Mouse (Mus musculus) forebrain, embryonic 14.5 days (tissue): ENCODE results near the gene Adamtsl3. TPM values are rescaled to one million over a fixed set of nuclear protein-coding genes. Genes with fewer than 3 reads are reported as not detected.

Source experiments
- ATAC-seq: fragments of 200-750 bp; cut with Nextera tagmentation; 2 replicates; pipeline ENCODE4 v1.8.0; 2017; ENCODE audit warnings: mild to moderate bottlenecking, moderate library complexity
- DNase-seq: peaks from one replicate; pipeline ENCODE4 v3.0.0-alpha.2; 2015; ENCODE audit warnings: low spot score
- H3K27ac ChIP-seq: fragments of 300-500 bp; sonication (generic); 2 replicates; pipeline ENCODE4 v1.5.1; 2014; ENCODE audit warnings: low read depth, mild to moderate bottlenecking, control low read depth, low read length, moderate library complexity
- H3K27me3 ChIP-seq: fragments of 300-500 bp; sonication (generic); replicated peaks from 2 replicates; pipeline ENCODE4 v1.6.1; 2014; ENCODE audit warnings: low read length, control low read depth, mixed read lengths; ENCODE audit not compliant: control insufficient read depth, insufficient read depth
- H3K36me3 ChIP-seq: fragments of 300-500 bp; sonication (generic); 2 replicates; pipeline ENCODE4 v1.6.1; 2014; ENCODE audit warnings: low read length, control low read depth; ENCODE audit not compliant: control insufficient read depth, insufficient read depth
- H3K4me1 ChIP-seq: fragments of 300-500 bp; sonication (generic); 2 replicates; pipeline ENCODE4 v1.6.1; 2014; ENCODE audit warnings: antibody characterized with exemption, low read length, control low read depth; ENCODE audit not compliant: control insufficient read depth, insufficient read depth
- H3K4me2 ChIP-seq: fragments of 300-500 bp; sonication (generic); 2 replicates; pipeline ENCODE4 v1.6.1; 2014; ENCODE audit warnings: mild to moderate bottlenecking, control low read depth, low read length
- H3K4me3 ChIP-seq: fragments of 300-500 bp; sonication (generic); 2 replicates; pipeline ENCODE4 v1.5.1; 2014; ENCODE audit warnings: low read depth, low read length, control low read depth
- H3K9ac ChIP-seq: fragments of 300-500 bp; sonication (generic); 2 replicates; pipeline ENCODE4 v1.6.1; 2014; ENCODE audit warnings: mild to moderate bottlenecking, low read length, control low read depth, moderate library complexity
- H3K9me3 ChIP-seq: fragments of 300-500 bp; sonication (generic); replicated peaks from 2 replicates; pipeline ENCODE4 v1.6.1; 2016; ENCODE audit warnings: low read length, control low read depth, mixed read lengths; ENCODE audit not compliant: control insufficient read depth
- WGBS: fragments of 180-500 bp; shearing (Covaris S2); extraction: QIAGEN DNeasy Blood & Tissue Kit; methylation state at CpG from one replicate; pipeline ENCODE4 v1.1.7; 2014; 5-methylcytosine and 5-hydroxymethylcytosine counted together
- polyA plus RNA-seq: library from polyadenylated mRNA; unstranded; fragments of >200 nt; fragmentation: Nextera tagmentation; extraction: Ambion mirVana; gene quantifications from 2 replicates; pipeline ENCODE4 v1.2.1, GENCODE M21; 2014

Gene Adamtsl3
- polyA plus RNA-seq, 1 experiment from 2014 or later: 0.51 TPM

DNA sequence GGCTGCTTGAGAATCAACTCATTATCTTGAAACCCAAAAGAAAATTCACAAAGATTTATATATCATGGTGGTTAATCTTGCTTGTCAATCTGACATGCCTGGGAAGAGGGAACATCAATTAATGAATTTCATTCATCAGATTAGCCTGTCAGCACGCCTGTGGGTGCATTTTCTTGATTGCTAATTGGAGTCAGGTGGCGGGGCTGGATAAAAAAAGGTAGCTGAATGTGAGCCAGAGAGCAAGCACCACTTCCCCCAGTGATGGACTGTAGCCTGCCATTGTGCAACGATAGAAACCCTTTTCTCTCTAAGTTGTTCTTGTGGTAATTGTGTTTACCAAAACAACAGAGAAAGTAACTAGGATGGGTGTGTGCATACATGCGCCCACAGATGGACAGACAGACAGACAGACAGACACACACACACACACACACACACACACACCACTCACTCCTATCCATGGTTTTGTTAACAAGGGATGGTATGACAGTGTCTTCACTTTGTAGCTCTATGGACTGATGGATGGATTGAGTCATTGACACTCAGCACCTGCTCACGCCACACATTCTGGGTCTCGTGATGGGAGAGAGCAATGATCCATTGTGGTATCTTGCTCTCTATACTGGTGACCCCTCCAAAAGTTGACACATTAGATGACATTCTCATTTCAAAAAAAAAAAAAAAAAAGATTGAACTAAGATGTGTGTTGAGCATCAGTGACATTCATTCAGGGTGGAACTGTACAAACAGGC, 59.1 kb downstream of the Adamtsl3 start:
- DNase-seq: peak; percentile 63
- ATAC-seq: peak; percentile 57
- Histone ChIP-seq H3K9ac (no peak overlapping the region), H3K4me2 (no peak overlapping the region), H3K4me3 (no peak overlapping the region), H3K9me3 (no peaks in the 10 kb centered on the region), H3K27me3 (no peaks in the 10 kb centered on the region), H3K36me3 (no peaks in the 10 kb centered on the region), H3K4me1 (peaks cover 23% of the 10 kb centered on the region), H3K27ac (peak overlapping the region; percentile 30; the same call in 1 of the 2 replicates)
- 22% methylated on average over 6 of the region's 6 CpGs for WGBS

DNA sequence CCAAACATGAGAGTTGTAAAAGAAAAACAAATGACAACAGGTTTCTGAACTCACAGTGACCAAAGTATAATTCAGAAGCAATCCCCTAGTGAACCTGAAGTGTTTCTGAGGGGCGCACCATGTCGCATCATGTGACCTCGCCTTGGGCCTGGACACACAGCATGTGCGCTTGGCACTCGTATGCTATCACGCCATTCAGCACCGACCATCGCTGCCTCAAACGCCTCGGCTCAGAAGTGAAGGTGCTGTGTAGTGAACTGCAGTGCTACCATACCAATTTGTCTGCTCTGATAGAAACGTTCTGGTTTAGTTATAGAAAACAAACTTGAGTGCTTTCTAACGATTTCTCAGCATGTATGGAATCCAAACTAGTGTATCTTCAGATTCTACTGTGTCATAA, 59.7 kb downstream of the Adamtsl3 start:
- DNase-seq: peak; percentile 59
- no peak overlapping the region for H3K9ac ChIP-seq
- H3K36me3 ChIP-seq: no peaks in the 10 kb centered on the region
- H3K27me3 ChIP-seq: no peaks in the 10 kb centered on the region
- H3K27ac ChIP-seq: peak overlapping the region; percentile 71; the same call in 1 of the 2 replicates
- no peaks in the 10 kb centered on the region for H3K9me3 ChIP-seq
- no peak overlapping the region for H3K4me3 ChIP-seq
- ATAC-seq: peak; percentile 72
- H3K4me2 ChIP-seq: no peak overlapping the region
- H3K4me1 ChIP-seq: peaks cover 23% of the 10 kb centered on the region
- WGBS: 38% methylated on average over 12 of the region's 12 CpGs

DNA sequence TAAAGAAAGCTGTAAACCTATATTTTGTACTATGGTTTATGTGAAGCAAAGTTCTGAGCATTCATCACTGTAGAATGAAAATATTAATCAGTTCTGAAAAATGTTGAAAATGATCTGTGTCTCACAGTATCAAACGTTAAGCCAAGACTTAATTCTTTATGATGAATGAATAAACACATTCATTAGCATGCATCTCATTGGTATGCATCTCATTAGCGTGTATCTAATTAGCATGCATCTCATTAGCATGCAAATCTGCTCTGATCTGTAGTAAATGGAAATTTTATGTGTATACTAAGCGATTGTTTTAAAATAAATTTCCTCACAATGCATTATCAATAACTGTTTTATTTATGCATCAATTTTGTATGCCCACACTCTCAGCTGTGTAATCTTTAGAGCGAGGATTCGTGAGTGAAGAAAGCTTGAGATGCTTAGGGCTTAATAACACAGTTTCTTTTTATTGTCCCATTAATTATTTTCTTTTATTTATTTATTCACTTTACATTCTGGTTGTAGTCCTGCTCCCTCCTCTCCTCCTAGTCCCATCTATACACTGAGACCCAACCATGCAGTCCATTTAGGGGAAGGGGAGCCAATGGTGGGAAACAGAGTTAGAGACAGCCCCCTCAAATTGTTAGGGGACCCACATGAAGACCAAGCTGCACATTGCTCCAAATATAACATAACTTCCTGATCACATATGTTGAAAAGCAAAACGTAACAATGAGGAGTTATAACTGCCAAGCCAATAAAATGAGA, 60.4 kb downstream of the Adamtsl3 start:
- peak overlapping the region; percentile 39; the same call in 1 of the 2 replicates for H3K27ac ChIP-seq
- H3K4me2 ChIP-seq: 0 out of 2 replicates have a peak overlapping the region, but pooled peaks have one; percentile 20
- H3K36me3 ChIP-seq: no peaks in the 10 kb centered on the region
- DNase-seq (peak; percentile 87), ATAC-seq (peak; percentile 87)
- no peaks in the 10 kb centered on the region for H3K9me3 ChIP-seq
- H3K9ac ChIP-seq: no peak overlapping the region
- H3K27me3 ChIP-seq: no peaks in the 10 kb centered on the region
- 18% methylated on average over 6 of the region's 6 CpGs for WGBS
- H3K4me1 ChIP-seq: peaks cover 23% of the 10 kb centered on the region
- H3K4me3 ChIP-seq: no peak overlapping the region

DNA sequence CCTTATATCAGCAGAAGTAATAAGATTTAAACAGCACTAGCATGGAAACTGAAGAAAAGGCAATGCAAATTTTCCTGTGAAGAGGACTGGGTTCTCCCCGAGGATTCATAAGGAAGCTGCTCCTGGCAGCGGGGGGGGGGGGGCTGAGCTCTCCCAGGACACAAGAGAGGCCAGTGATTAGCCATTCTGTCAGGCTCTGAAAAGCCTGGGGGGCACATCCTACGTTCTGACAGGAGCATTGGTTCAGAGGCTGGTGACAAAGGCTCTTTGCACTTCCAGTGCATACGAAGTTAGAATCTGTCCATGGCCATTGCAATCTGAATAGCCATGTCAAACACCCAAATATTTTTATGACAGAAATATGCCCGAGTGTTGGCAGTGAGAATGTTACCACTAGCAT, 61.4 kb downstream of the Adamtsl3 start:
- no peak overlapping the region for H3K9ac ChIP-seq
- no peaks in the 10 kb centered on the region for H3K27me3 ChIP-seq
- 17% methylated on average over 4 of the region's 5 CpGs for WGBS
- H3K4me3 ChIP-seq: no peak overlapping the region
- H3K9me3 ChIP-seq: no peaks in the 10 kb centered on the region
- H3K27ac ChIP-seq: 0 out of 2 replicates have a peak overlapping the region, but pooled peaks have one; percentile 24
- peak; percentile 39 for DNase-seq
- no peak for ATAC-seq
- H3K36me3 ChIP-seq: no peaks in the 10 kb centered on the region
- peaks cover 23% of the 10 kb centered on the region for H3K4me1 ChIP-seq
- no peak overlapping the region for H3K4me2 ChIP-seq

DNA sequence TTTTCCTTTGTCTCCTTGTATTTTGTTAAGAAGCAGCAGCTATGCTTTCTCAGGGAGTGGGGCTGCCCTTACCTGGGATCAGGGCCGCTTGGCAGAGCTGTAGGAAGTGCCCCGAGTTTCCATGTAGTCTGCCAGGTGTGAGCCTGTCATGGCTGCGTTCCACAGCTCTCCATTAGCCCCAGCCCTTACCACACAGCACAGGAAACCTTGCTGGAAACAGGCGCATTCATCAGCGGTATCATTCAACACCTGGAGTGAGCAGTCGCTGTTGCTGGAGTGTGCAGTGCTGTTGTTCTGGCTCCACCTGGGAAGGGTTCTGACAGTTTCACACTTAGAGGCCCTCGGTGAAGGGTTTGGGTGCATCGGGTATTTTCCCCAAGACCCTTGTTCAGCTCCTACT, 62.1 kb downstream of the Adamtsl3 start:
- Histone ChIP-seq H3K4me1 (peaks cover 23% of the 10 kb centered on the region), H3K27me3 (no peaks in the 10 kb centered on the region), H3K9me3 (no peaks in the 10 kb centered on the region), H3K27ac (no peak overlapping the region), H3K9ac (no peak overlapping the region), H3K4me2 (no peak overlapping the region), H3K4me3 (no peak overlapping the region), H3K36me3 (no peaks in the 10 kb centered on the region)
- ATAC-seq: no peak
- DNase-seq: no peak
- WGBS: 75% methylated on average over 8 of the region's 8 CpGs

DNA sequence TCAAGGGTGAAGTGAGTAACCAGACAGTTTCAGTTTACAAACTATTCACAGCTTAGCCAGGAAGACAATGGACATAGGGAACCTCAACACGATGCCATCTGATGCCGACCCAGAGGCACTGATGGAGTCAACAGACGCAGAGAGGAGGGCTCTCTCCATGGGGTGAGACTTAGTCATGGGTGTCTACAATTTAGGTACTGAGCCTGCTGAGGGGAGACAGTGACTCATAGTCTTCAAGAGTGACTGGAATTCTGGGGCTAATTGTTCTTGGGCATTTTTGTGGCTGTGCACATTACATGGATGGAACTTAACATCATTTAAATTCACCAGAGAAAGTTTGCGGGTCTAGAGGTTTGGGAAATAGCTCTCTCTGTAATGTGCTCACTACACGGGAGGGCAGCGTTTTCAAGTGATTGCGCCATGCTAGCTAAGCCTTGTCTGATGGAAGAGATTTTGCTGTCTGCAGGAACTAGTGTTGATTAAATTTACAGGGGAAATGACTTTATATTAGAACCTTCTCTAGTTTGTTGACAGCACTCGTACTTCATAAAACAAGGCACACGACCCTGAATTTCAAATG, 70.1 kb downstream of the Adamtsl3 start:
- no peak overlapping the region for H3K27ac ChIP-seq
- no peaks in the 10 kb centered on the region for H3K27me3 ChIP-seq
- ATAC-seq (no peak), DNase-seq (no peak)
- no peak overlapping the region for H3K9ac ChIP-seq
- no peaks in the 10 kb centered on the region for H3K9me3 ChIP-seq
- no peak overlapping the region for H3K4me2 ChIP-seq
- no peaks in the 10 kb centered on the region for H3K4me1 ChIP-seq
- WGBS: 91% methylated on average over 9 of the region's 9 CpGs
- H3K4me3 ChIP-seq: no peak overlapping the region
- no peaks in the 10 kb centered on the region for H3K36me3 ChIP-seq

DNA sequence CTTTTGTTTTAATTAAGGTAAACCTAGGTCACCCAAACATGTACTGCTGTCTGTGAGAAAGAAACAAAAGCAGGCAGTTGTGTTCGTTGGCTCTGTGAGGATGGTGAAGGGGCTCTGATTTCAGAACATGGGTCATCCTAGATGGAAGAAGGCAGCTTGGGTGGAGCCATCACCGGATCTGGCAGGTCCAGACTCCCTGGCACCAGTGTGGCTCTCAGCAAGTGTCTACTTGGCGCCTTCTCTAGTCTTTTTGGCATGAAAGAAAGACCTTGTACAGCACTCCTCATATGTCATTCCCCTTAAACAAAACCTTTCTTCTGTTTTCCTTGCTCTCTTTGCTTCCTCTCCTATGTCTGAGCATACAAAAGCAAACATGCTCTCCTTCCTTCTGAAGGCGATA, 75.5 kb downstream of the Adamtsl3 start:
- Histone ChIP-seq H3K27ac (no peak overlapping the region), H3K9ac (no peak overlapping the region), H3K27me3 (no peaks in the 10 kb centered on the region), H3K36me3 (no peaks in the 10 kb centered on the region), H3K9me3 (no peaks in the 10 kb centered on the region), H3K4me2 (no peak overlapping the region), H3K4me1 (no peaks in the 10 kb centered on the region), H3K4me3 (no peak overlapping the region)
- no peak for DNase-seq
- no peak for ATAC-seq
- WGBS: 72% methylated on average over 4 of the region's 4 CpGs

DNA sequence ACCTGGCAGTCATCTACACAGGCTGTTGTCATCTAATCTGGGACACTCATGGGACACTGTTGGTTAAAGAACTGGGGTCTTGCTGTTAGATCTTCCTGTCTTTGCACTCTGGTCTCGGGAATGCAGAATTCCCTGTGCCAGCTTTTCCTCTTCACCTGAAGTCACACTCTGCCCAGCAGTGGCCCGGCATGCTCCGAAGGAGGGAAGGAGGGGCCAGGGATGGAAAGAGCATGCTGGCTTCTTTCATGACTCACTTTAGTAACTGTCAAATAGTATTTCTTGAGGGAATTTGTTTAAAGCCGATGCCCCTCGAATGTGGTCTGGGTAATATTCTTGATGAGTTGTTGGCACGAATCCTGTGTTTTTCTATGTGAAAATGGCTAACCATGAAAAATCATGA, 81.2 kb downstream of the Adamtsl3 start:
- no peak overlapping the region for H3K9ac ChIP-seq
- no peak overlapping the region for H3K4me2 ChIP-seq
- H3K36me3 ChIP-seq: no peaks in the 10 kb centered on the region
- H3K4me3 ChIP-seq: no peak overlapping the region
- WGBS: 90% methylated on average over 6 of the region's 6 CpGs
- H3K9me3 ChIP-seq: no peaks in the 10 kb centered on the region
- DNase-seq (no peak), ATAC-seq (no peak)
- no peaks in the 10 kb centered on the region for H3K27me3 ChIP-seq
- H3K27ac ChIP-seq: no peak overlapping the region
- H3K4me1 ChIP-seq: no peaks in the 10 kb centered on the region
